Mouse (Mus musculus) CH12.LX (cell line): ENCODE results near the gene Ermp1. TPM values are rescaled to one million over a fixed set of nuclear protein-coding genes. Genes with fewer than 3 reads are reported as not detected.

ENCODE experiments used
- DNase-seq: peaks from one replicate; pipeline ENCODE4 v3.0.0-alpha.2; 2013; ENCODE audit errors: extremely low read depth
- H3K27ac ChIP-seq: 2 replicates; pipeline ENCODE4 v1.5.1; 2012; ENCODE audit warnings: low read depth, mild to moderate bottlenecking, control low read depth, moderate library complexity; ENCODE audit not compliant: insufficient read depth
- H3K27me3 ChIP-seq: replicated peaks from 2 replicates; pipeline ENCODE3; 2012; ENCODE audit warnings: inconsistent platforms
- H3K36me3 ChIP-seq, 2 experiments: replicated peaks in 1 of 2; 2 replicates each; pipeline versions ENCODE3 to v1.6.1; 2012; ENCODE audit warnings: inconsistent platforms in 1 of 2, low read length in 1 of 2, mild to moderate bottlenecking in 1 of 2, mixed read lengths in 1 of 2, moderate library complexity in 1 of 2; ENCODE audit not compliant: control insufficient read depth in 1 of 2, insufficient read depth in 1 of 2
- H3K4me1 ChIP-seq, 2 experiments: 2 replicates each; pipeline ENCODE4 v1.6.1; 2012; ENCODE audit warnings: inconsistent platforms in 1 of 2, moderate library complexity in 1 of 2; ENCODE audit not compliant: insufficient read depth in 2 of 2, control insufficient read depth in 1 of 2
- H3K4me2 ChIP-seq: 2 replicates; pipeline ENCODE4 v1.6.1; 2012; ENCODE audit warnings: low read depth, mild to moderate bottlenecking, control low read depth; ENCODE audit not compliant: poor library complexity, insufficient read depth, severe bottlenecking
- H3K4me3 ChIP-seq, 3 experiments: fragments of 150-350 bp in 1 of 3; sonication (generic) in 1 of 3; replicated peaks in 1 of 3; 2 replicates each; pipeline versions ENCODE3 to v1.5.1; 2011 to 2012; ENCODE audit warnings: low read depth in 2 of 3, low read length in 2 of 3, mild to moderate bottlenecking in 2 of 3, moderate library complexity in 2 of 3, control low read depth in 1 of 3, improper control_type of control experiment in 1 of 3, inconsistent platforms in 1 of 3, mixed read lengths in 1 of 3; ENCODE audit not compliant: poor library complexity in 1 of 3
- H3K79me2 ChIP-seq: replicated peaks from 2 replicates; pipeline ENCODE4 v1.6.1; 2012; ENCODE audit warnings: mild to moderate bottlenecking, moderate library complexity; ENCODE audit not compliant: control insufficient read depth, poor library complexity, insufficient read depth, severe bottlenecking; ENCODE audit errors: extremely low read depth
- H3K9ac ChIP-seq: 2 replicates; pipeline ENCODE4 v1.6.1; 2012; ENCODE audit warnings: low read depth, mild to moderate bottlenecking, control low read depth, moderate library complexity; ENCODE audit not compliant: insufficient read depth
- H3K9me3 ChIP-seq: replicated peaks from 2 replicates; pipeline ENCODE3; 2012; ENCODE audit warnings: low read length, inconsistent platforms, mixed read lengths
- CHD1 ChIP-seq: IDR thresholded peaks from 2 replicates; pipeline ENCODE4 v1.6.1; 2012; ENCODE audit warnings: low read depth, low read length, improper control_type of control experiment, inconsistent platforms
- E2F4 ChIP-seq: IDR thresholded peaks from 2 replicates; pipeline ENCODE4 v1.6.1; 2011; ENCODE audit warnings: low read depth, low read length, improper control_type of control experiment; ENCODE audit not compliant: insufficient replicate concordance
- EP300 ChIP-seq: IDR thresholded peaks from 2 replicates; pipeline ENCODE4 v1.6.1; 2011; ENCODE audit warnings: low read length, improper control_type of control experiment
- JUN ChIP-seq: IDR thresholded peaks from 2 replicates; pipeline ENCODE4 v1.6.1; 2011; ENCODE audit warnings: low read depth, mild to moderate bottlenecking, low read length, improper control_type of control experiment, moderate library complexity; ENCODE audit not compliant: insufficient read depth
- MAFK ChIP-seq: IDR thresholded peaks from 2 replicates; pipeline ENCODE4 v1.6.1; 2011; ENCODE audit warnings: low read length, improper control_type of control experiment; ENCODE audit not compliant: insufficient replicate concordance
- MEF2A ChIP-seq: IDR thresholded peaks from 2 replicates; pipeline ENCODE4 v1.6.1; 2014; ENCODE audit warnings: low read depth, mild to moderate bottlenecking, inconsistent platforms, low read length, improper control_type of control experiment, borderline replicate concordance
- MXI1 ChIP-seq: IDR thresholded peaks from 2 replicates; pipeline ENCODE4 v1.6.1; 2011; ENCODE audit warnings: mild to moderate bottlenecking, low read depth, low read length, improper control_type of control experiment
- MYC ChIP-seq: IDR thresholded peaks from 2 replicates; pipeline ENCODE4 v1.6.1; 2011; ENCODE audit warnings: low read depth, mild to moderate bottlenecking, improper control_type of control experiment, low read length
- NELFE ChIP-seq: IDR thresholded peaks from 2 replicates; pipeline ENCODE4 v1.6.1; 2011; ENCODE audit warnings: low read depth, low read length, improper control_type of control experiment
- PAX5 ChIP-seq: IDR thresholded peaks from 2 replicates; pipeline ENCODE4 v1.6.1; 2012; ENCODE audit warnings: low read length, inconsistent platforms, mixed read lengths
- RAD21 ChIP-seq: IDR thresholded peaks from 2 replicates; pipeline ENCODE4 v1.6.1; 2011; ENCODE audit warnings: low read depth, mild to moderate bottlenecking, low read length, improper control_type of control experiment, moderate library complexity
- RCOR1 ChIP-seq: conservative IDR thresholded peaks from 2 replicates; pipeline ENCODE4 v1.6.1; 2012; ENCODE audit warnings: low read depth, mild to moderate bottlenecking, inconsistent platforms, low read length, improper control_type of control experiment
- TBP ChIP-seq: conservative IDR thresholded peaks from 2 replicates; pipeline ENCODE4 v1.6.1; 2011; ENCODE audit warnings: low read depth, low read length, improper control_type of control experiment
- TCF12 ChIP-seq: IDR thresholded peaks from 2 replicates; pipeline ENCODE4 v1.6.1; 2014; ENCODE audit warnings: low read depth, mild to moderate bottlenecking, inconsistent platforms, low read length, improper control_type of control experiment
- USF2 ChIP-seq: conservative IDR thresholded peaks from 2 replicates; pipeline ENCODE4 v1.6.1; 2011; ENCODE audit warnings: low read depth, low read length, improper control_type of control experiment
- ZKSCAN1 ChIP-seq: IDR thresholded peaks from 2 replicates; pipeline ENCODE4 v1.6.1; 2012; ENCODE audit warnings: low read depth, inconsistent platforms, low read length, improper control_type of control experiment, borderline replicate concordance
- ZNF384 ChIP-seq: IDR thresholded peaks from 2 replicates; pipeline ENCODE4 v1.6.1; 2012; ENCODE audit warnings: low read depth, low read length, improper control_type of control experiment, inconsistent platforms
- dilution Hi-C: fragments of 300-500 bp; cut with MboI; formaldehyde crosslinking; loops from 2 replicates; pipeline ENCODE4 v1.14.3; 2020; ENCODE audit warnings: low sequenced_read_pairs; ENCODE audit not compliant: extremely low pct_unique_long_range_greater_than_20kb, extremely low pct_ligation_motif_present
- in situ Hi-C: fragments of 300-500 bp; cut with MboI; formaldehyde crosslinking; loops from 3 replicates; pipeline ENCODE4 v1.14.3; 2019; ENCODE audit warnings: low sequenced_read_pairs, low pct_ligation_motif_present, low pct_unique_long_range_greater_than_20kb, mixed read lengths
- polyA plus RNA-seq: library from polyadenylated mRNA; unstranded; fragments of >175 nt; gene quantifications from 2 replicates; pipeline ENCODE4 v1.2.1, GENCODE M21; 2012; ENCODE audit warnings: low read depth; ENCODE audit not compliant: insufficient read length
- total RNA-seq, 2 experiments: library from RNA; depleted of rRNA; stranded (reverse); fragments of 300-350 nt in 1 of 2; fragments of >200 nt in 1 of 2; gene quantifications; 2 replicates each; pipeline ENCODE4 v1.2.3; 2012 to 2014

The Ermp1 gene
- total and polyA plus RNA-seq, 3 experiments: 22.7 to 32.9 (median 27.6) TPM

DNA sequence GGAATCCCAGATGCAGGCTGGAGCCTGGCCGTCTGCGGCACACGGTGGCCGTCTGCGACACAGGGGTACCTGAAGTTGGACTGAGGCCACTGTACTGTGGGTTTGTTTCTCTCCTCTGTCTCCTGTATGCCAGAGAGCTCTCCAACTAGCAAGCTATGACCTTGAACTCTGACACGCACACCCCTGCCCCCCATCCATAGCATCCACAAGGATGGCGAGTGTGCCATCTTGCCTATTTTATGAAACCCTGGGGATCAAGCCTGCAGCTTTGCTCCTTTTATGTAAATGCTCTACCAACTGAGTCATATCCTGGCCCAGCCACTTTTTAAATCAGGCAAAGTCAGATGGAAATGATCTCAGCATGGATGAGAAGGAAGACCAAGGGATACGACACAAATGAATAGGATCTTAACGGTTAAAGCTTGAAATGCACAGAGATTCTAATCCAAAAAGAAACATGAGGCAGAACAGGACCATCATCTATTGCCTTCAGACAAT is 5.6 kb upstream of the Ermp1 start:
- no peak for DNase-seq
- no peak overlapping the region for H3K9ac ChIP-seq
- TF ChIP-seq RAD21 (no peak), NELFE (no peak), USF2 (no peak), MAFK (no peak), ZKSCAN1 (no peak), E2F4 (no peak)
- TF ChIP-seq, all 38 proteins: peak for 0
- Histone ChIP-seq H3K9me3 (no peaks in the 10 kb centered on the region), H3K4me3 (no peak overlapping the region), H3K27ac (no peak overlapping the region), H3K36me3 (no peaks in the 10 kb centered on the region), H3K79me2 (no peaks in the 10 kb centered on the region), H3K4me1 (peaks cover 0 to 2% of the 10 kb centered on the region in 2 experiments; a peak in 1 of 4 replicates), H3K27me3 (no peaks in the 10 kb centered on the region), H3K4me2 (no peak overlapping the region)
- dilution Hi-C loops: no loop called here
- in situ Hi-C loops: no loop called here

DNA sequence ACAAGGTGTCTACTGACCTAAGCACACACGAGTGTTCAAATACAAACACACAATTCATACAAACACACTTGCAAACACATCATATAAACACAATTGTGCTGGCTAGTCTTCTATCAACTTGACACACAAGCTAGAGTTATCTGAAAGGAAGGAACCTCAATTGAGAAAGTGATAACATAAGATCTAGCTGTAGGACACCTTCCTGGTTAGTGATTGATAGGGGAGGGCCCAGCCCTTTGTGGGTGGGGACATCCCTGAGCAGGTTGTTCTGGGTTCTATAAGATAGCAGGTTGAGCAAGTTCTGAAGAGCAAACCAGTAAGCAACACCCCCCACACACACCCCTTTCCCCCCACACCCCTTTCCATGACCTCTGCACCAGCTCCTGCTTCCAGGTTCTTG is 1.5 kb upstream of the Ermp1 start:
- in situ Hi-C loops: loop anchor here (10.0 kb wide), 1 partner anchor 165 kb away; the partner anchor contains the start of gene Ranbp6
- no peak overlapping the region for H3K27ac ChIP-seq
- TF ChIP-seq MEF2A (no peak), MXI1 (no peak), EP300 (no peak), JUN (no peak), PAX5 (no peak), TCF12 (no peak)
- dilution Hi-C loops: no loop called here
- no peak overlapping the region for H3K9ac ChIP-seq
- H3K4me3 ChIP-seq: no peak overlapping the region
- peaks cover 4% of the 10 kb centered on the region for H3K9me3 ChIP-seq
- H3K79me2 ChIP-seq: peaks cover 5% of the 10 kb centered on the region
- no peak for DNase-seq
- H3K4me2 ChIP-seq: no peak overlapping the region
- peaks cover 4 to 15% of the 10 kb centered on the region in 2 experiments for H3K4me1 ChIP-seq
- peaks cover 0 to 16% of the 10 kb centered on the region in 2 experiments for H3K36me3 ChIP-seq
- no peaks in the 10 kb centered on the region for H3K27me3 ChIP-seq

DNA sequence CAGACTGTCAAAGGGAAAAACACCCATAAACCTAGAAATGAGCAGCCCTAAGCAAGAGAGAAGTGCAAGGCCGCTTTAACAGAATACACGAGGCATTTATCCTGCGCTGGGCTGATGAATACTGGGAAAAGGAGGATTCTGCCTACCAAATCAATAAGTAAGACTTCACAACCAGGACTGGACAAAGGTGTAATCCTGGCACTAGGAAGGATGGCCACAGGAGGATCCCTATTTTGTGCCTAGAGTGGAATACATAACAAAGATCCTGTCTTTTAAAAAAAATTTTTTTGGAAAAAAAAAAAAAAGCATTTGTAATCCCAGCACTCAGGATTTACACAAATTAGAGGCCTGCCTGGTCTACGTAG is 317 bp upstream of the Ermp1 start:
- dilution Hi-C loops: no loop called here
- no peak overlapping the region; the same call in 1 of the 2 replicates for H3K4me2 ChIP-seq

More for the DNA sequence above, 317 bp upstream of the Ermp1 start:
- Histone ChIP-seq H3K4me1 (peaks cover 4 to 24% of the 10 kb centered on the region in 2 experiments), H3K9ac (no peak overlapping the region), H3K36me3 (peaks cover 0 to 20% of the 10 kb centered on the region in 2 experiments), H3K79me2 (peaks cover 5% of the 10 kb centered on the region), H3K27me3 (no peaks in the 10 kb centered on the region), H3K27ac (no peak overlapping the region), H3K9me3 (peaks cover 4% of the 10 kb centered on the region), H3K4me3 (peak overlapping the region in 1 of 3 experiments; percentile 89)
- in situ Hi-C loops: loop anchor here (10.0 kb wide), 1 partner anchor 166 kb away; the partner anchor contains the start of gene Ranbp6
- TF ChIP-seq MXI1: no peak
- TF ChIP-seq RCOR1: no peak
- no peak for TF ChIP-seq CHD1
- TF ChIP-seq TBP: no peak
- TF ChIP-seq TCF12: no peak
- no peak for TF ChIP-seq MYC
- 0 out of 2 replicates have a peak, but pooled peaks have one; percentile 6 for TF ChIP-seq ZNF384
- no peak for DNase-seq
